Mouse (Mus musculus) heart, postnatal 25 days (tissue): ENCODE data around the gene Efna5. TPM values are rescaled to one million over a fixed set of nuclear protein-coding genes. Genes with fewer than 3 reads are reported as not detected.

Source experiments
- DNase-seq: peaks from one replicate; pipeline ENCODE4 v3.0.0; 2022; ENCODE audit warnings: low spot score
- intact Hi-C: fragments of 180-260 bp; cut with DNase I; formaldehyde crosslinking; loops from one replicate; pipeline ENCODE4 v1.15.1; 2025
- total RNA-seq, 2 experiments: library from RNA; stranded (reverse); gene quantifications; 2 replicates each; pipeline ENCODE4 v1.2.3; 2021

Gene Efna5
- total RNA-seq, 2 experiments from 2014 or later, result 21.0 to 23.0 TPM

DNA sequence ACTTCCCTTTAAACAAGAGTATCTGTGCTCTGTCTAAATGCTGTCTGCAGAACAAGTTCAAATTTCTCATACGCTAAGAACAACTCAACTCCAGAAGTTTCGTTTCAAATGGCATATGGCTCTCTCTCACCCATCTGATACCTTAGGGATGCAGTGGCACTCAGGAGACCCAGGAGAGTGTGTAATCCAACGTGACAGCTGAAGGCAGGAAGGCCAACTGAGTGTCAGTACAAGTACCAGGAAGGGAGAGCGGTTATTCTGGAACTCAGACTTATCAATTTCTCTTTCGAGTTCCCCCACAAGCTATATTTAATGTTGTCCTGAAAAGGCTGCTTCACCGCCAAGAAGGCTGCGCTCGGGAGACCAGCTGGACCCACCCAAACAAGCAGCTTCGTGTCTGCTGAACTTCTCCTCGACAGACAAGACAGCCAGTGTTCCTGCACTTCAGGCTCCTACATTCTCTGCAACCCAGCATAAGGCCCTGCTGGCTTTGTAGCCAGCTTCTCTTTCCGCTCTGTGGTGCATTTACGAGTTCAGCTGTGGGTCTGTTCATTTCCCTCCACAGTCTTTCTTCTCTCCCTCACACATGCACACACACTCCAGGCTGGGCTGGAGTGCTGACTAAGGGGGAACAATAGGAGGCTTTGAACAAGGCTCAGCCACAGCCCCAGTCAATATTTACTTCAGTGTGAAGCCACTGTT is 18.7 kb downstream of the Efna5 start:
- intact Hi-C loops, result no loop called here
- no peak for DNase-seq

DNA sequence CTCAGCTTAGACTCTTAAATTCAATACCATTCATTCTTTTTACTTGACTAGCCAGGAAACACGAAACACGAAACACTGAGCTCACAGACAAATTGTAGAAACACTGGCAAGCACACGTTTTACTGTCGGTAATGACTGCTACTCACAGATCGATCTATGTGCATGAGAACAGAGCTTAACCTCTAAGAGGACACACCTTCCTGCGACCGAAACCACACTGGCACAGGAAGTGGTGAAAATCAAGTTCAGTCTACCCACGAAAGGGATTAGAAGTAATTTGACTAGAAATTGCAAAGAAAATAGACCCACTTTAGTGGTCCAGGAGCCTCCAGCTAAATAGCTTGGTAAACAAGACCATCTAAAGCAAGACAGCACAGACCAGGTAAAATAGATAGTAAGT is 23.8 kb downstream of the Efna5 start:
- intact Hi-C loops, result no loop called here
- DNase-seq, result no peak

DNA sequence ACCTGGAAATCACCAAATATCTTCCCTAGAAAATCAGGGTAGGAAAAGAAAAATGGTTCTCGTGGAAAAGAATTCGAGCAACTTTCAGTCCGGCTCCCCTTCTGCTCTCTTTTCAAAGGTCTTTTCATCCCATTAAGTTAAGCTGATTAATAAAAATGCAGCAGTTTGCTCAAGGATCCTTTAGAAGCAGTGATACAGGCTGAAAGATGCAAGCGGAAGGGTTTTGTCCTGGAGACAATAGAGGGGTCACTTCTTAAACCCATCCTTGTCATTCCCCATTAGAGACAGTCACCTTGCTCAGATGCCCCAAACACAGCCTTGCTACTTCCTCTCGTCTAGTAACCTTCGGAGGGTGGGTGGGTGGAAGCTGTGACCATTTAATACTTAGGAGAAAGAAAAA is 27.4 kb downstream of the Efna5 start:
- intact Hi-C loops, result no loop called here
- DNase-seq, result no peak

DNA sequence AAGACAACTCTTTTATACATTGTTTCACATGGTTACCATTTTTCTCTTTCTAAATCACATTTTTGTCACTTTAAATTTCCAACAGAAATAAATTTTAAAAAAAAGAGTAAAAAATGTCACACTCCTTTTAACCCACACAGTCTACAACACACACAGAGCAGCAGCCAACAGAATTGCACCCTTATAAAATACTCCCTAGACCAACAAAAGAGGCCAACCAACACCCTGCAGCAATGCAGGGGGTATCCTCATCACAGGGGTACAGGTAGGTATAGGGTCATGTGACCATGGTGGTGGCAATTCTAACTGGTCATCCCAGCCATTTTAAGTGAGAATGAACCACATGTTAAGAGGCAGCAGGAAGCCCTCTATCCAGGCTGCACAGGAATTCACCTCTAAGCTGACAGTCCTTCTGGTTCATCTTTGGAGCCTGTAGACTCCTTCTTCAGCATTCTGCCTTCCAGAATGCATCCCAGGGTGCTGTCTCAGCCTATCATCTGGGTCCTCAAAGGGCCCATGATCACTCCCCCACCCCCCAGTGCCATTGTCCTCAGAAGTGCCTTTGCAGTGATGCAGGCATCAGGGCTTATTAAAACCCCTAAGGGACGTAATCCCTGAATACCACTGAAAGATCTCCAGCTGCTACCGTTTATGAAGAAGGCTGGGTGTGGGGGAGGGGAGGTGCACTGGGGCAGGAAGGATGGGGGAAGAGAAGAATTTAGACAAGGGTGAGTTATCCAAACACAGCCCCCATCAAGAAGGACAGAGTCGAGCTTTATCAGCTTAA is 28.1 kb downstream of the Efna5 start:
- intact Hi-C loops, result no loop called here
- DNase-seq, result no peak

DNA sequence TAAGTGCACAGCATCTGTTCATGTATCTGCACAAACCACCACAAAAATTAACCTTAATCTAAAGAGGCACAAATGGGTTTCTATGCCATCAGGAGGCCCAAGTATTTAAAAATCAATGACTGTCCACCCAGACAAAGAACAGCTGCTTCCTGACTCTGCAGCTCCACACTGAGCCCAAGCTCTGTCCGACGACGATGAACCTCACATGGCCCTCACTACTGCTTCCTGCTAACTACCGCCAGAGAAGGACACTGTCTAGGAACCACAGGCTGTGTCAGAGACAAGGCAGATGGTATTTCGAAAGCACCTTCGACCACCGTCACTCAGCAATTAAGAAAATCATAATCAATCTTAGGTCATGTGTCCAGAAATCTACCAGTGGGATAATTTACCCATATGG is 29.8 kb downstream of the Efna5 start:
- intact Hi-C loops, result no loop called here
- DNase-seq, result no peak

DNA sequence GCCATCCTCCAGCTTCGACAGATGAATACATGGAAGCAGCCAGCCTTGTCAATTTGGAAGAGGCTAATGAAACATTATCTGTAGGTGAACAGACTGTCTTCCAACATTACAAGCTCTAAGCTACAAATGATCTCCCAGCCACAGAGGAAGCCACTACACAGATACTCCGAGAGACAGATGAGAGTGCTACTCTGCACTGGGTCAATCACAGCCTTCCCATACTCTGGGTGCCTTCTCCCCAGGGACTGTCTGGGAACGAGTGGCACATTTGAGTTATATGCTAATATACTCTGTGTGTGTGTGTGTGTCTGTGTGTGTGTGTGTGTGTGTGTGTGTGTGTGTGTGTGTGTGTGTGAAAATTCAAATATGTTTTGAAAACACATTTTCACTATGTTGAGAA is 30.5 kb downstream of the Efna5 start:
- intact Hi-C loops, result no loop called here
- DNase-seq, result no peak

DNA sequence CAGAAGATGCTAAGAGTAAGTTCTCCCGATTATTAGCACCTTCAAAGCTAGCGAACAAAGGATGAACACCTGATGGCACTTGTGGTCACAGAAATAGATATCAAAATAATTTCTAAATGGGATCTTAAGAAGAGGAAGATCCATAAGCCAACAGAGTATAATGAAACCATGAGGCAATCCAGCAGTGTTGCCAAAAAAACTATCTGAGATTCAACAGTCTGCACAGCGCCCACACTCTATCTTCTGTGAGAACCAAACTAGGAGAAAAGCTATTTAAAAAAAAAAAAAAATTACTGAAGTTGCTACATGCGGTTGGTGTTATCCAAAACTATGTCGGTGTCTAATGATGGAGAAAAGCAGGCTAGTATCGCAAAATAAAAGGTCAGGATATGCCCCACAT is 31.4 kb downstream of the Efna5 start:
- intact Hi-C loops, result no loop called here
- DNase-seq, result no peak

DNA sequence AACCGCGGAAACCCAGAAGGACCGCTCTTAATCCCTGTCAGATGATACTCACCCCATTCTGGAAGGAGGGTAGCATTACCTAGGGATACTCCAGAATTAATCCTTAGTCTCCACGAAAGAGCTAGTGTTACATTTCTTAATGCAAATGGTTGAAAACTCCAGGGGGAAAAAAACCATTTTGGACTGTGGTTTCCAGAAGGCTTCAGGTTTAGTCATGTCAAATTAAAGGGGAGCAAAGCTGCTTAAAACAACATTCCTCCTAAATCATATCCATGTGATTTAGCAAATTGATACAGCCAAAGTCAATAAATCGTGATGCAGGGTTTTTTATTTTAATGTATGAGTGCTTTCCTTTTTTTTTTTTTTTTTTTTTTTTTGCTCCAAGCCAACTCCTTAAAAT is 35.5 kb downstream of the Efna5 start:
- DNase-seq, result no peak
- intact Hi-C loops, result no loop called here

DNA sequence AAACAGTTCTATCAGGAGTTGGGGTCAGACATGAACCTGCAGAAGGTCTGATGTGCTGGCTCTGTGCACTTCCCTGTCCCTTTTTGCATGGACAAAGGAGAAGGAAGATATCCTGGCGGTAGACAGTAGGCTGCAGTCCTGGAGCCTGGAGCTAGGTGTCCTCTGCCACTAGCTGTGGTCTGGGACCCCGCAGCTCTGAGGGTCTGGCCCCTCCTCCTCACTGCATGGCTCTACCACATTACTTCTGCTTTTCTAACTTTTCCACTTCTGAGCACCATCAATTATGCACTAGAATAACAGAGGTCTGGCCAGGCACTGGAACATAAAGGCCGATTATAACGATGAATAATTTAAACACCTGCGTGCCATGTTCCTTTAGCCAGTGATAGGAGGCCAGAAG is 36.8 kb downstream of the Efna5 start:
- DNase-seq, result no peak
- intact Hi-C loops, result no loop called here

DNA sequence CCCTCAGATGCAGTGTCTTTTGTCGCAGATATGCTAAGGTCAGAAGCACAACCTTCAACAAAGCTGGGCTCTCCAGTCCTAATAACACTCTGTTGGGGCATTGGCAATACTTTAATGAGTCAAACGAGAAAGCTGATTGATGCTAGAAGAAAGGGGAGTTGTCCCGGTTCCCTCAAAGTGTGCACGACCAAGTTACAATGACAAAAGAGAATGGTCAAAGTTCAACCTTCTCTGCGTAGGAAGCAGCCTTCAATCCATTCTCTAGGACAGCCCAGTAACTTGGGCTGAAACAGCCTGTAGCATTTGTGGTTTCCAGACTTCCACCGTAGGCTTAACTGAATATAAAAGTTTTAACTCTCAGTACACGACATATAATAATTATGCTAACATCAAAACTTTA is 43.8 kb downstream of the Efna5 start:
- intact Hi-C loops, result no loop called here
- DNase-seq, result no peak

DNA sequence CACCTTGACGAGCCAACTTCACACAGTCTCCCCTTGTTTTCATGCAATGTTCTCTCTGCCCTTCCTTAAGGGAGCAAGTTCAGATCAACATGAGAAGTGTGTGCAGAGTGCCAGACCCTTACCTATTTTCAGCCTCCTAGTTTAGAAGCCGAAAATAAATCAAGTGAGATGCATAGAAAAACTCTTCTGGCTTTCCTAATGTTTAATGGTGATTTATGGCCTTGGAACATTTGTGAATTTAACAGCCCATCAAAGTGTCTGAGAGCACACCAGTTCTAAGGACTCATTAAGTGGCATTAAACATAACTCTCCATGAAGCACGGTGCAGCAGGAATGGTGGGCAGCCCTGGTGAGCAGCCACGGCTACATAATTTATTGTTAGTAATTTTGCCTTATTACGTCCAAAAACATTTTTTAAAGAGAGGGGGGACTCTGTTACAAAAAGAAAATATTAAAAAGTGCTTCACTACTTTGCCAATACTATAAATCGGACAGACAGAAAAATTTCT is 44.5 kb downstream of the Efna5 start:
- no peak for DNase-seq
- intact Hi-C loops, result no loop called here

DNA sequence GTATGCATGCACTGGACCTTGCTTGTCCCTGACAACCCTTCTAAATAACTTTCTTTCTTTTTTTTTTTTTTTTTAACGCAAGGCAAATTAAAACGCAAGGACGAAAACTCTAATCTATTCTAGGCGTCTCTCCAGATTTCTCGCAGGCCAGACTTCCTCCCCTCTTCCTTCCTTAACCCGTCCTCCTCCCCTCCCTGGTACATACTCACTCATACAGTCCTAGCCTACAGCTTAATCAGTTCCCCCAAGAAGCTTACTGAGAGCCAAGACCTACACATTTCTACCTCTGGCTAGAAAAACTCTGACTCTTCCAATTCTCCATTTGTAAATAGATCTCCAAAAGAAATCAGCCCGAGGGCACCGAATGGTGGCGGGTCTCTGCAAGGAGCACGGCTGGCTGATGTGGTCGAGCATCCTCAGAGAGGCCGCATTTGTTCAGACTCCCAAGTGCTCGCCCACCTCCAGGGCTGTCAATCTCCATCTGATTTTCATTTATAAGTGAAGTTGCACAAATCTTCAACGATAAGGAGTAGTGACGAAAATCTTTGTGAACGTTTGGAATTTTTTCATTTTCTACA is 48.5 kb downstream of the Efna5 start:
- intact Hi-C loops, result no loop called here
- DNase-seq, result no peak

DNA sequence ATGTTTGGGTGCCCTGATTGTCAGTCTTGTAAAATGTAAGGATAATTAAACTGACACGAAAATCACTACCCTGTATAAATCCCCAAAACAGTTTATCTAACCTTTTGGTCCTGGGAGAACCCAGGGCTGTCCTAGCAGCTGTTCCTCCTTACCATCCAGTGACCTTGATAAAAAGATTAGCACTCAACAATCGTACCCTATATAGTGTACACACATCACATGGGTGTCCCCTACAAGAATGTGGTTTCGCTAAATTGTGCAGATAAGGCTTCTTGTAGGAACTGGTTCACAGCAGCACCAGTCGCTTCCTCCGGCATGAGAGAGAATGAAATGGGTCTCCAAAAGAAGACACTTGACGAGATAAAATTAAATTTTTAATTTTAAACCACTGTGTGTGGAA is 53.6 kb downstream of the Efna5 start:
- DNase-seq, result no peak
- intact Hi-C loops, result no loop called here

DNA sequence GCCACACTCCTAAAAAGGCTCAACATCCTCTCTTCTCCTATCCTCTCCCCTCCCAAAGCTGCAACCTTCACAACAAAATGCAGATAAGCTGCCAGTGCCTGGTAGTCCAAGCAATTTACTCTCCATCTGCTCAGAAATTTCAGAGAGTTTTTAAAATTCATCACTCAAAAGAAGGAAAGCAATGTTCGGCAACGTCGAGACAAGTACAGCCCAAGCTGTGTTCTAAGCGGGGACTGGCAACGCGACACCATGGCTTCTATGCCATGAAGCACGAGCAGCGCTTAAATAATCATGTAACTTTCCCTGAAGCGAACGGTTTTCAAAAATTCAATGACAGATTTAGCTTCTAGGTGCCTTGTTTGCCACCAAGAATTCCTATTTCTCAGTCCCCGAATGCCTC is 59.9 kb downstream of the Efna5 start:
- DNase-seq, result no peak
- intact Hi-C loops, result no loop called here

DNA sequence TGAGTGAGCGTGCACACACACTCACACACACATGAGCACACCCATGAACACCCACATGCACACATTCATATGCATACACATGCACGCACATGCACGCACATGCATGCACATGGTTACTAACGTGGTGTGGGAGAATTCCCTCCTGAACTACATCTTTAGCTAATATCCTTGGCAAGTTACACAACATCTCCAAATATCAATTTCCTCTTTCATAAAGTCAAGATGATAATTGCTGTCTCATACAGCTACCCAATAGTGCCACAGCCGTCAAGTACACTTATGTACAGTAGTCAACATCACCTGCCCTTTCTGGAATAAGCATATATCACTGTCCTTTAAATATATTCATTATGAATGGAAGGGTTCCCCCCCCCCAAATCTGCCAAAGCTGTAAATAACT is 61.2 kb downstream of the Efna5 start:
- intact Hi-C loops, result no loop called here
- DNase-seq, result no peak

DNA sequence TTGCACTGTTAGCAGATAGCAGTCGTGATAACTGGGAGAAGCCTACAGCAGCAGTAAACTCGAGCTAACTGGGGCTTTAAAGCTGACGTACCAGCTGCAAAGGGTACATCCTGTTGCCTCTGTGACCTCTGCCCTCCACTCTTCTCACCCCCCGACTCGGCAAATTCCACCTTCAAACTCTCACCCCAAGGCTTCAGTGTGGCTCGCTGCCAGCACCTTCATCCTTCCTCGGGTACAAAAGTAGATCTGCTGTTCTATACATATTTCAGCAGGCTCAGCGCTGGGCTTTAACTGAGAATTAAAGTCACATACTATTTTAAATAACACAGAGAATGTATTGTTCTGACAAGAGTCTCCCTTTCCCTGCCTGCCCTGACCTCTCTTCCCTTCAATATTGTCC is 62.3 kb downstream of the Efna5 start:
- DNase-seq, result no peak
- intact Hi-C loops, result no loop called here

DNA sequence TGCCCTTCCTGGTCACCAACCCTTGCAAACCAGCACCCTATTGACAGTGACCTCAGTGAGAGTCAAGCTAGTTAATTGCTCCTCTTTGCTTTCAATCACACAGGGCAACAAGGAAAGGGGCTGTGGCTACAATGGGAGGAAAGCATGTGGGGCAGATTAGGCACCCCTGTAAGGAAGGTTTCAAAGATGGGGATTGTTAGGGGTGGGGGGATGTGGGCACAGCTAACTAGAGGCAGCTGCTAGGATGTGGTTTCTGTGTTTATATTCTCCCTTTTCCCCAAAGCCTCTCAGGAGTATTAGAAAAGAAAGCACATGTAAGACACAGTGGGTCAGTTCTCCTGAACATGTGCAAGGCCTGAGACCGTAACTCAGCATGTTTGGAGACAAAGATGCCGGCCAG is 62.8 kb downstream of the Efna5 start:
- no peak for DNase-seq
- intact Hi-C loops, result no loop called here

DNA sequence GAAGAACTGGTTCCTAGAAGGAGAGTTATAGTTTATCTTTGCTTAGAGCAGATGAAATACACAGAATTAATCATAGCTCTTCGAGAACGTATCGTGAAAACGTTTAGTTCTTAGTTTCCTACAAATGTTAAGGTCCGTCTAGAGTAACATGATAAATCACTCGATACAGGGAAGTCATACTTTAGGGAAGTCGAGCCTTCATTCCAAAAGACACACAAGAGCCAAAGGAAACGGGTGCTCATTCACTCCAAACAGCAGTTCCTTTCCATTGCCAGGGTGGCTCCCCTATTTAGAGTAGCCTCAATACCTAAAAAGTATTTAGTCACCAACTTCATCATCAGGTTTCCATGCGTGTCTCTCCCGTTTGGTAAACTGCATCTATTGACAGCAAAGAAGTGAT is 64.2 kb downstream of the Efna5 start:
- no peak for DNase-seq
- intact Hi-C loops, result no loop called here

DNA sequence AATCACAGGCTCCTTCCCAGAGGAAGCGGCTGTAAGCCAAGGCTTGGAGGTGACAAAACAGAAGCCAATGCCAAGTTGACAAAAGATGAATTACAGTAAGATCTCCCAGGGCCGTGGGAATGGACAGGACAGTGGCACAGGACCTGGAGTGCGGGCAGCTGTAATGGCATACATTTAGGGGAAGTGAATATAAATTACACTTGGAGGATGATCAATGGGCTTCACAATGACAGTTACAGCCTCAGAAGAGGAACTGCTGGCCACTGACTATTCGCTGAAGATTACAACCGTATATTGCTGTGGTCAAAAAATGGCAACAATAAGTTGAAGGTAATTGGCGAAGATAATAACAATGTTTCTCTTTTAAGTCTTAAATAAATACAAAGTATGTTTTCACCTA is 67.7 kb downstream of the Efna5 start:
- intact Hi-C loops, result no loop called here
- DNase-seq, result no peak

DNA sequence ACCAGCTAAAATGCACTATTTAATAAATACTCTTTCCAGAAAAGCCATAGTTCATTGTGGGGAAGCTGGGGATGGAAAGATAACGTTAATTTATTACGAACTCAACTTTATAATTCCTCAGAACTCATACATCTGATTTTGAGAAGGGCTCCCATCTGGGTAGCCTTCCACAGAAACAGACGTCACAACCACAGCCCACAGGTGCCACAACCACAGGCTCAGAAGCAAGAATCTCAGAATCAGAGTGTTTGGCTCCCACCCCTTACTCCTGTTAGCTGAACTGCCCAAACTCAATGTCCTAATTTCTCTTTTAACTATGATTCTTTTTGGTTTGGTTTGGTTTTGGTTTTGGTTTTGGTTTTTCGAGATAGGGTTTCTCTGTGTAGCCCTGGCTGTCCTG is 73.2 kb downstream of the Efna5 start:
- intact Hi-C loops, result no loop called here
- DNase-seq, result no peak

DNA sequence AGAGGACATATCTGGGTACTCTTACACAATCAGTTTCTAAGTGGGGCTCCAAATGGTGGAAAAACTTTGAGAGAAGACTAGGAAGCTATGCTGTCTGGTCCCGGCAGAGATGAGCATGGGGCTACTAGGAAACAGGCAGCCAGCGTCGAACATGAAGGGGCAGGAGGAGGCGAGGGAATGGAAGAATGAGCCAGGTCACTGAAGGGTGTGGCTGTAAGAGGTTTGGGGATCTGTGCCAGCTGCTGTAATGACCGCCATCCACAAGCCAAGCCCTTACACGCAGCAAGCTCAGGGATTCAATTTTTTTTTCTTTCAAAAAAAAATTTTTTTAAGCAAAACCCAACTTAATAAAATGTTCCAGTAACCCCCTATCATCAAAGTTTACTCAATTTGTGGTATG is 74.5 kb downstream of the Efna5 start:
- no peak for DNase-seq
- intact Hi-C loops, result no loop called here
